Mouse (Mus musculus) embryo, embryonic 10 days (tissue): Measurements from ENCODE around the gene Gm45799.

Experiments used
- DNase-seq: peaks from one replicate; pipeline ENCODE4 v3.0.0-alpha.2; 2015; ENCODE audit warnings: low spot score

Gm45799 gene

DNA sequence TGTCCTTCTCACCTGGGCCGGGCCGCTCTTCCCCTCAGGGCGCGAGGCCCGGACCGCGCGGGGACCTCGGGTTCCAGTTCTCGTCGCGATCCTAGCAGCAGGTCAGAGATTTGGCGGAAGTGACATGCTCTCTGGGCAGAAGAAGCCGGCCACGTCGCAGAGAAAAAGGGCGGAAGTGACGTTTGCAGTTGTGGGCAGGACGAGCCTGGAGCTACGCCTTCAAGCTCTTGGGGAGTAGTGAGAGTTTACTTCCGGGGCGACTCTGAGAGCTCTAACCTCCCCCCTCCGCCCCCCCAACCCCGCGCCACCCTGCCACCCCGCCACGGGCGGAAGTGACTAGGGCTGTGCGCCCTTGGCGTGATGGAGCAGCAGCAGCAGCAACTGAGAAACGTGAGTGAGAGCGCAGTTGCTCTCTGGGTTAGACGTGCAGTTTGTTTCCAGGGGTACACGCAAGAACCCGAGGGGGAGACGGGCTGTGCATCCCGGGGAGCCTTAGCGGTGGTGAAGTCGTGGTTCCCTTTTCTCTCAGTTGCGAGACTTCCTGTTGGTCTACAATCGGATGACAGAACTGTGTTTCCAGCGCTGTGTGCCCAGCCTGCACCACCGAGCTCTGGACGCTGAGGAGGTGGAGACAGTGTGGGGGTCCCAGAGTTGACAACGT, at the start of gene Gm45799, which contains the start of gene Arfip2:
Gm45799 (plus strand) TSS at position 320 of the 661 bp plus-strand sequence.
Arfip2 (minus strand) TSS at position 184 of the 661 bp plus-strand sequence.
- DNase-seq, result peak; percentile 100

DNA sequence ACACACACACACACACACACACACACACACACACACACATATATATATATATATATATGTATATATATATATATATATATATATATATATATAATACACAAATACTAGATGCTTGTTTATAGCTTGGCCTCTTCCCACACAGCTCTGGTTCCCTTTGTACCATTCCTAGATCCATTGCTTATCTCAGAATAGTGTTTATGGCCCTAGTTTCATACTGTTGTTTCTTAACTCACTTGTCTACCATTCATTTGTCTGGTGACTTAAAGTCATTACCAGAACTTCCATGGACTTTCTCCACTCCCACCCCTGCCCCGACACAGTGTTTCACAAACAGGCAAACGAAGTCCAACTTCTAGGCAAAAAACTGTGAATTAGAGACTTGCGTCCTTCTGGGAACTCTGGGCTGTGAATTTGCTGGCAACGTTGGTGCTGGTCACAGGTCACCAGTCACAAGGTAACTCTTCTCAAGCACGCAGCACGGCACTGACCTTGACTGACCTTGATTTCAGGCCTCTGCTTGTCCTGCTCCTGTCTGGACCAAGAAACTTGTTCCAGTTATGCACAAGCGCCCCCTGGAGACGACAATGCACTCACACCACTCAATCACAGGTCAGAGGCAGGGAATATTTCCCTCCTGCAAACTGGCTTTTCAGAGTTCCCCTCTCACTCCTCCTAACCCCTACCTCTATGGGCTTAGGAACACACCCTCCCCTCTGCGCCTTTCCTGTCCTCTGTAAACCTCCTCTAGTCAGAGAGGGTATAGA, 37.3 kb upstream of the Gm45799 start:
- DNase-seq, result peak; percentile 86

DNA sequence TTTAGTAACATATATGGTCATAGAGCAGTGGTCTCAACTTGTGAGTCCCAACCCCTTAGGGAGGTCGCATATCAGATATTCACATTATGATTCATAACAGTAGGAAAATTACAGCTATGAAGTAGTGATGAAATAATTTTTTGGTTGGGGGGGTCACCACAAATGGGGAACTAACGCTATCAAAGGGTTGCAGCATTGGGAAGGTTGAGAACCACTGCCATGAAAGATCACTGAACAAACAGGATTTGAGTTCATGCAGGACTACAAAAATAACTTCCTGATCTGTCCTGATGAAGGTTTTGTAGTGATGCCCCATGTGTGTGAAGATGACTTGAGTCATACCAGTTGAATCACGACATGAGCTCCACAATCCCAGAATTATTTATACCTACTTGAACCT, 31.9 kb upstream of the Gm45799 start:
- DNase-seq, result no peak

DNA sequence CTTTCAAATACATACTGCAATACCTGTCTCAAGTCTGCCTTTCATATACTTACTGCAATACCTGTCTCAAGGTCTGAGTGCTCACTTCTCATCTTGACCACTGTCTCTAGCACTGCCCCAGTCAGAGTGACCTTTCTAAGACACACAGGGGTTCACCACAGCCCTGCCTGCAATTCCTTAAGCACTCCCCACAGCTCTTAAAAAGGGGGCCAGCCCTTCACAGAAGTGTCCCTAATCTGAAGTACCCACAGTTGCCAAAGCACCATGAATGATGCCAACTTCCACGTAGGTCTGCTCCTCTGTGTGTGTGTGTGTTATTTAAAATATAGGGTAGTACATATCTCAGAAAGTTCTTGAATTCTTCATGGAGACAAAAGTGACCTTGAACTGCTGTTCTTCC, 28.6 kb upstream of the Gm45799 start:
- DNase-seq, result no peak

DNA sequence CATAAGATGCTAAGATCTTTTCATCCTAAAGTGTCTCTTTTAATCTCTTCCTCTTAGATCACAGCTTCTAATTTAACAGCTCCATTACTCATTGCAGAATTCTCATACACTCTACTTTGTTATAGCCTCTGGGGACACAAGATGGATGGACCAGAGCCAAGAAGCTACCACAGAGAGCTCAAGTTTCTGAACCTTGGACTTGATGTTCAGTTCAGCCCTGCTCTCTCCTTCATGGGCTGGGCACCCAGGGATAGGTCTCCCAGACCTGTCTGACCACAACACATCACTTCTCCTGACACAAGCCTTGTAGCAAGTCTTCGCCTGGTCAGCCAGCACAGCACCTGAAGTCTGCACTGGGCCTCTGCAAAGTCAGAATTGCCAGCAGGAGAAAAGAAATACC, 26.0 kb upstream of the Gm45799 start:
- DNase-seq, result no peak

DNA sequence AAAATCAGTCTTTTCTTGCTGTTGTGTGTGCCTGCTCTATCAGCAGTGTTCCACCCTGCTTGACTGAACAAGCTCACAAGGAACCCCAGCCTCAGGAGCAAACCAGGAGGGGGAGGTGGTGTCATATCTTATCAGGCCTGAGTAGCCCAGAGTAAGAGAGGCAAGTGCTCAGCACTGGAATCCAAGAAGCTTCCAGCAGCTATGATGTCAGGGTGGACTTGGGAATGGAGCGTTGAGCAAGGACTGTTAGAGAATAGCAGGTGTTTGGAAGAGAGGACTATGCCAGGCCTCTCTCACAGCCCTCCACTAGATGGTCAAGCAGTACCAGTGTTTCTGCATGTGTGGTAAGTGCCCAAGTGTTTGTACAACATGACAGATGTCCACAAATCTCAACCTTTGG, 24.6 kb upstream of the Gm45799 start:
- no peak for DNase-seq

DNA sequence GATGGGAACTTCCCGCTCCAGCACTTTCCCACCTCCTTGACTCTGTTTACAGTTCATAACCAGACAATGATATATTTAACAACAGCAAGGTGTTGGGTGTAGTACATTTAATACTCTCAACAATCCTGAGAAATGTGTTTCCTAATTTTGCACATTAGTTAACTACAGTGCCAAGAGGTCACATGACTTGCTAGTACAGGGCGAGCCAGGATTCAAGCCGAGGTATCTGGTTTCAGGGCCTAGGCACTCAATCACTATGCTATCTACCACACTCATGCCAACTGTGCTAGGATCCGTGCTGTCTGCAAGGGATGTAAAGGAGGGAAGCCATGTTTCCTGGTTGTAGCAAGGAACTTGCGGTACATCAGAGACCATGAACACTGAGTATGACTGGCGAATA, 23.8 kb upstream of the Gm45799 start:
- peak; percentile 8 for DNase-seq

DNA sequence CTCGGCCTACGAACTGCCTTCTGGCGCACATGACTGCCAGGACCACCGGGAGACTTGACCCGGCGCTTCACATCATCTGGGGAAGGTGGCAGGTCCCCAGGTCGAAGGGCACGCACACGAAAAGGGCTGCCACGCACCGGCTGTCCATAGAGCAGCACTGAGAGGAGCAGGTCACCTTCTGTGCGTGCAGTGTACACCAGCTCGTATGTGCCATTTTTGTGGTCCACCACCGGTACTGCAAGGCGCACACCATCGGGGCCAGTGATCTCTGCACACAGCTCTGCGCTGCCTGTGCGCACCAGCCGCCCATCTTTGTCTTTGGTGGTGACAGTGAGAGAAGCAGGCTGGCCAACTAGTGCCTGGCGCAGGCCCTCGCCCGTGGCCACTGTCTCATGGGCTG, 22.5 kb upstream of the Gm45799 start:
- no peak for DNase-seq

DNA sequence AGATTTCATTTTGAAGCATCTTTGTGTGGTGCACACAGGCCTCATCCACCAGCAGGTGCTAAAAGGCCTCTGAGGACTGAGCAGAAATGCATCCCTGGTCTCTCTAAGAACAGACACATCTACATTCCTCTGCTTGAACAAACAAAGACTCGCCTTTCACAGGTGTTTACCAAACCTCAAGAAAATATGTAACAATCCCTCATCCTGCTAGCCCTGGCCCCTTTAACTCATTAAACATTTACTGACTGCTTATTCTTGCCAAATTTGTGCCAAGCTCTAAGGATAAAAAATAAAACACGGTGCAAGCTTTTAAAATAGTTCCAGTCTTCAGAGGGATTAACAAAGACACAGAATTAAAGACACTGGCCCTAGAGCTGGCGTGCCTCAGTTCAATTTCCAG, 20.7 kb upstream of the Gm45799 start:
- no peak for DNase-seq

DNA sequence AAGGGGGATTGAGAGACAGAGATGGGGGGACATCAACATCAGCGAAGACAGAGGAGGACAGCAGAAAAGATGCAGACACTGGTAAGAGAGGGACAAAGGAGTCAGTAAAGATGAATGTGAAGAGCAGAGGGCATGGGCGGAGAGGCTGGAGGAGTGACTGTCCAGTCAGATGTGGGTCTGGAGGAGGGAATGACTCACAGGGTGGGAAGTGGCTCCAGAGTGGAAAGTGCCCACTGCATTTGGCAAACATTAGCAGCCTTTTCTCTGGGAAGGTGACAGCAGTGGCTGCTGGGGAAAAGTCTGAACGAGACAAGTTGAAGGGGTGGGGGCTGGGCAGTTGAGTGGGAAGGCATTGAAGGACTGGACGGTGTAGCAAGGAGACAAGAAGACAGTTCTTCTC, 19.3 kb upstream of the Gm45799 start:
- DNase-seq, result no peak

DNA sequence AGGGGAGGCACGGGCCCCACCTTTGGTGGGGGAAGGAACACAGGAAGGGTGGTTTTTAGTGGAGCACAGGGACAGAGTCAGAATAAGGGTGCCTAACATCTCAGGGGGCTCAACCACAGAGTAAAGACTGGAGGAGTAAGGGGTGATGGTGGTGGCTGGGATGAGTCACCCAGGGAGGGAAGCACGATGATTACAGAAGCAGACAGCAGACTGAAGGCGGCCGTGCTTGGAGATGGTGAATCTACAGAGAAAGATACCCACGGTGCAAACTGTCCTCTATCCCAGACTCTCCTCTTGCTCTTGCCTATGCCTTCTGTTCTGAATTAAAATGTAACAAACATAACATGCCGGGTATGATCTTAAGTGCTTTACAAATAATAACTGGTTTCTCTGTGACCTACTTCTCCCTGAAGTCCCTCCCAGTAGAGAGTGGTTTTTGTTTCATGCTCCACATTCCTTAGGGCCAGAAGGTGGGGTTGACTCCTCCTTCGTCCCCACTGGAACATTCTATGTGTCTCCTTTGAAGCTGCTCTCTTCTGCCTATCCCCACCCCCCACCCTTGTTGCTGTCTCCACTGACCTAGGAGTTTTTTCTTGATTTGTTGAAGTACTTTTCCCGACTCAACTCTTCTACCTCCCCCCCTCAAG, 18.6 kb upstream of the Gm45799 start:
- no peak for DNase-seq

DNA sequence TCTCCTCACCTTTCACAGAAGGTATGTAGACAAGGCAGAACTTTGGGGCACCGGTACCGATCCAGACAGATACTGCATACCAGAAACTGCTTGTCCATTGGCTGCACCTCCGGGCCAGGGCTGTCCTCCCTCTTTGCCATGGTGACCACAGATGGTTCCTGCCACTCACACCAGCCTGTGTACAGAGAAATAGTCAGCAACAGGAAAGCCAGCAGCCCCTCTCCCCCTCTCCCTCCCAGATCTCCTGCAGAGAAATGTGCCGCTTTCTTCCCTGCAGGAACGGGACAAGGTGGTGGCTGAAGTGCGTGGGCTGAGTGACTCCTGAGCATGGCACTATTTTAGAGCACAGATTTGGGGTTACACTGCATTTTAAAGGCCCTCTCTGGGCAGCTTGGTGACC, 15.0 kb upstream of the Gm45799 start:
- no peak for DNase-seq

DNA sequence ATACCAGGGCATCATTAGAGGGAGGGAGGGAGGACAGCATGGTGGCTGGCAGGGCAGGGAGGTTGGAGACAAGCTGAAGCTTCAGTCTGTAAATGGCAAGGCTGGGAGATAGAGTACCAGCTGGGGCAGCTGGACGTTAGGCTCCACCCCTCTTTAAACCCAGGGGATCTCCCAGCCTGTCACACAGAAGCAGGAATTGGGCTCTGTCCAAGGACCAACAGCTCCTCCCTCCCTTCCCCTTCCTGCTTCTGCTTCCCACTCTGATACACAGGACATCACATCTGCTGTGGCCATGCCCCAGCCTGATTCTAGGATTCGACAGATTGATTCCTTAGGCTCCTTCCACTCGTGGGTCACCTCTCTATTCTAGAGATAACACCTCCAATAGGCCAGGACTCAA, 11.7 kb upstream of the Gm45799 start:
- no peak for DNase-seq

DNA sequence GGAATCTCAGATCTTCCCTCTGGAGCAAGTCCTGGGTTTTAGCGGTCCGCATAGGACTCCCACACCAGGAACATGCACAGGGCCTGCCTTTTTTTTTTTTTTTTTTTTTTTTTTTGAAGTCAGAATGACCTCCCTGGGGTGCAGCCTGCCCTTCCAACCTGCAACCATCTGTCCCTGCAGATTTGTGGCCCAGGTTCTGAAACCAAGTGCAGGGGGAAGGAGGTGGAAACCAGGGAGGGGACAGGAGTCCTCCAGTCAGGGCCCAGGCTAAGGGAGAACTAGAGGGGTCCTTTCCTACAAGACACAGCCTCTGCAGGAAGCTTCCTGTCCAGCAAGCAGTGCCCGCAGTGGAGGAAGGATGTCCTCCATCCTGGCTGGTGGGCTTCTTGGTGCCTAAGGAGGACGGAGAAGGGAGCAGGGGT, 7.8 kb upstream of the Gm45799 start:
- peak; percentile 38 for DNase-seq

DNA sequence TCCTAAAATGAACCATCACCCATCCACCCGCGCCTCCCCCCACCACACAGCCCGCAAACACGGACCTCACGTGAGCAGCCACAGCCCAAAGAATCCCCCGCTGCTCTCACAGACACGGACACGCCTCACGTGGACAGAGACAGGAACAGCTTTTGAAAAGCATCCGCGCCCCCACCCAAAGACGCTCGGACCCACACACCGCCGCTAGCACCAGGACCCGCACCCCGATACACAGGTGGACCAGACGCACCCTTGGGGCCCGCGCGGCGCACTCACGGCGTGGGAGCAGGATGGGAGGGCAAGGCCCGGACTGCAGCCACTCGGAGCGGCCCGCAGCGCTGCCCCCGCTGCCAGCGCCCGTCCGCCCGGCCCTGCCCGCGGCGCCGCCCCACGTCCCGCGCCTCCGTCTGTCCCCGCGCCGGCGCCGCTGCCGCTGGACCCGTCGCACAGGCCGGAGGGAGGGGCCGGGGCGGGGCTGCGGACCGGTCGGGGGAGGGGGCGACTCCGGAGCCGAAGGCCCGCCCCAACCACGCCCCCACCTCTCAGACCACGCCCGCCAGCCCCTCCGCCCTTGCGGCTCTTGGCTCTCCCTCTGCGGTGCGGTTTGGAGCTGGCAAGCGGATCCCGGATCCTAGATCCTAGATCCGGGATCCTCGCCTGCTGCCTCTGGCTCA, 7.1 kb upstream of the Gm45799 start, which contains the start of gene Trim3:
Trim3 (minus strand) TSS at position 445 of the 674 bp plus-strand sequence.
- peak; percentile 83 for DNase-seq

DNA sequence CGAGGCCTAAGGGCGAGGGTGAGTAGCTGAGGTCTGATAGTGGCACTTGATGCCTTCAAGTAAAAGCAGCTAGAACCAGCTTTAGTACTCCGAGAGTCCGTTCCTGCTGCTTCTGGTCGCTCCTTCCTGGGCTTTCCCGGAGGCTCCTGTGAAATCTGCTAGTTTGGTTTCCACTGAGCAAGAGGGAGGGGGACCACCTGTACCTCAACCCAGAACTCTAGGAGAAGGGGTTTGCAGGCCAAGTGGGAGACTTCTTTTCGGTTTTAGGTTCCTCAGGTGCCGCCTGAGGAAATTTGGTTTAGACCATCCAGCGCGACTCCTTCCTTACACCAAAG, 6.6 kb upstream of the Gm45799 start:
- DNase-seq, result no peak

DNA sequence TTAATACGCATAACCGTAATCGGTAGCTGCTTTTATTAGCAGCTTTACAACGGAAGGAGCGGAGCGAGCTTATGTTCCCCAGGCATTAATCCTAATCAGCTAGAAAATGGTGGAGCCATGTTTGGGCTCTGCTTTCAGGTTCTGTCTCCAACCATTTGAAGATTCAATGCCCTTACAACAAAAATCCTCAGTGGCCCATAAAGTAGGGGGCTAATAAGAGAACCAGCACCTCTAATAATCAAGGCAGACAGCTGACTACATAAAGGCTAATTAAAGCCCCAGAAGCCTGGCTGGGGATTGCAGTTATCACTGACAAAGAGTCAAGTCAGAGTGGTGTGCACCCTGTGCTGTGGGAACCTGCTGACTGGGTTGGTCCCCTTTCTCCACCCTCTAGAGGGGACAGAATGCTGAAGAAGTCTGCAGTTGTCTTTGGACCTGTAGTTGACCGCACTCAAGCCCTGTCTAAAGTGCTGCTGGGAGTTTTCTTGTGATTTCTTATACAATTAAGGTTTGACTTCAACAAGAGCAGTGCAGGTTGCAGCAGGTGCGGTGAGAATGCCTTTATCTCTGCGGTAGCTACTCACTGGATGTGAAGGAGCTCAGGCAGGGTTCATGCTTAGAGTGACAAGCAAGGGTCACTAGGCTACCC, 6.0 kb upstream of the Gm45799 start:
- DNase-seq, result no peak

DNA sequence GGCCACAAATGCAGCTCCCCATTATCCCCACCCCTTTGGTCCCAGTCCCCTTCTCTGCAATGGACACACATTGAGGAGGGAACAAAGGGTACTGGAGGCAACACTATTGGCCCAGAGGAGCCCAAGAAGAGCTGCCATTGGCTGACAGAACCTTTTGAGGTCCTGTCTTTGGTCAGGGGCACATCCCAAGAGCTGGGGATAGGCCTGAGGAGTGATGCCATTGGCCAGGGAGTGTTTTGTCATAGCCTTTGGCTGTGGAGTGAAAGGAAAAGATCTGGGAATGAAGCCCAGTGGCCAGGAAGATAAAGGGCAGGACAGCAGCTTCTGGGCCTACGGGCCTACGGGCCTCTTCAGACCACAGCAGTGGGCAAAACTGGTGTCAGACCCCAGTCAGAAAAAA, 4.6 kb upstream of the Gm45799 start:
- no peak for DNase-seq

DNA sequence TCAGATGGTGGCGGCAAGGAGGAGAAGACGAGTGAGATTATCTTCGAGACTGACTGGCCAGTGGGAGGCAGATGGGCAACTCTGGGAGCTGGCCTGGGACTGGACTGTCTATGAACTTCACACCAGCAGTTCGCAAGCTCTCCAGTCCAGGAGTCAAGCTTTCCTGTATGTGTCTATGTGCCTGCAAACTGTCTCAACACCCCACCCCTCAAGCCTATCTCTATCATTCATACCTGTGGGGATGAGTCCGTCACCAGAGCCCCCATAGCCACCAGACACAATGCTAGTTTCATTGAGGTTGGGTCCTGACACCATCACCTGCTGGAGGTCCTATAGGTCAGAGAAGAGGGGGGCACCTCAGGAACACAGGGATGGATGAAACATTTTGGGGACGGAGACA, 1.6 kb upstream of the Gm45799 start:
- no peak for DNase-seq

DNA sequence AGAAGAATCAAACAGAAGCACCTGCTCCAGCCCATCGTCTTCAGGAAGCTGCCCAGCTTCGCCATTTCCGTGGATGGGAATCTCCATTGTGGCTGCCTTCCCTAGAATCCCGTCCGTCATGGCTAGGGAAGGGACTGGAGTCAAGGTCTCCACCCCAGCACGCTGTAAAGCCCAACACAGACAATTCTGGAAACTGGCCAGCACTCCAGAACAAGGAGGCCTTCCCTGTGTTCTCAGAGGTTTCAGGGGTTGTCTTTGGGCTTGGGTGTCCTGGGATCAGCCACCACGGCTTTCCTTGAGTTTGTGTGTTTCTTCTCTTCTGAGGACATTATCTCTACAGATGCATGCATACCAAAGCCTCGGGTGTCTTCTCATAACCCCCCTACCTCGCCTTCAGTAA, 1.0 kb upstream of the Gm45799 start:
- DNase-seq, result no peak

DNA sequence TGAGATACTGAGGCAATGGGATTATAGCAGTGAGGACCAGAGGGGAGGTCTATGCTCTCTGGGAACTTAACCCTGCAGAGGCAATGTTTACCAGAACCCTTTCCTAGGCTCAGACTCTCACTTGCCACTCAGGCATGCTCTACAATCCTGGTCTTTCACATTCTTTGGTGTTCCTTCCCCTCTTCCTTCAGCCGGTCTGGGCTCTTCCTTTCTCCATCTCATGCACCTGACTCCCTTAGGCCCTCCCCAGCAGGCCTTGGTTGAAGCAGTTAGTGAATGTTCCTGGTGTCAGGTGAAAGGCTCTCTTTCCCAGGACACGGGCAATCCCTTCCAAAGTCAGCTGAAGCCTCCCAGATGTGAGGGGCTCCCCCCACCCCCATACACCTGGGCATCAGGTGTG, 596 bp upstream of the Gm45799 start, which contains the start of gene Timm10b:
Timm10b (plus strand) TSS at position 301 of the 400 bp plus-strand sequence.
- no peak for DNase-seq

DNA sequence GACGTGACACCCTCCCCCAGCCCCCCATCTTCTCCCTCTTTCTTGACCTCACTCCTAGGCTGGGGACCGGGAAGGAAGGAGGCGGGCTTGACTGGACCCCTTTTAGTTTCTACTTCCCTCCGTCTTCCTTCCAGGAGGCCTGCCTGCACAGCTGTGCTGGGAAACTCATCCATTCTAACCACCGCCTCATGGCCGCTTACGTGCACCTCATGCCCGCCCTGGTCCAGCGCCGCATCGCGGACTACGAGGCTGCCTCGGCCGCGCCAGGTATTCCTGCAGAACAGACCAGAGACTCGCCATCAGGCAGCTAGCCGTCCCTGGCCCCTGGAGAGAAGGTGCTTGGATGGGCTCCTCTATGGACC, 523 bp downstream of the Gm45799 start:
- DNase-seq, result no peak
